Mouse (Mus musculus): ENCODE measurements around the gene Dusp1. TPM values are rescaled to one million over a fixed set of nuclear protein-coding genes. Genes with fewer than 3 reads are reported as not detected.
A peak's percentile ranks its signal among the peaks of the same experiment; 100 is the strongest.

Dusp1 gene
- 34.5 and 35.5 TPM in 2 replicates for polyA plus RNA-seq (2015; fragmentation: Nextera tagmentation; extraction: Ambion mirVana)

DNA sequence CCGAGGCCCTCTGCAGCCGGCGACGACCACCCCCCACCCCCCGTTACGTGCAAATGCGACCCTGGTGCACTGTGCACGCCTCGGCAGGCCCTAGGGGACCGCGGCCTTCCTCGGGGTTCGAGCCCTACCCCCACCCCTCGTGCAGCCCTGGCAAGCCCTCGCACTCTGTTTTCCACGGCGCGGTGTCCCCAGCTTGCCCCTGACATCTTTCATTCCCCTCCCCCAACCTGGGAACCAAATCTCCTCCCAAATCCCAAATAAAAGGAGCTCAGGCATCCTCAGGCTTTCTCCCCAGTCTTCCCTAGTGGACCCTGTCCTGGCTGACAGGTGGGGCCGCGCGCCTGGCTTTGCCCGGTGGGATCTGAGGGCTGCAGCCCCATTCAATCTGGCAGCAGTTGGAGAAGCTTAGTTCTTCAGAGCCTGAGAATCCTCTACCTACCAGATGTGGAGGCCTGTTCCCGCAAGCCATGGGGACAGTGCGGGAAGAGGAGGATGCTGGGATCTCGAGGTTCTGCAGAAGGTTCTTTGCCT lies at the start of gene Dusp1:
Gene Dusp1 (minus strand): TSS at position 478 of the 531 bp plus-strand sequence.
- 1% methylated on average over 25 of the region's 25 CpGs for WGBS
- Histone ChIP-seq H3K36me3 (peaks cover 34% of the 10 kb centered on the region), H3K4me1 (replicated peaks) (peaks cover 38% of the 10 kb centered on the region), H3K9ac (peak within 1 kb of the TSS; percentile 92), H3K9me3 (peaks cover 3% of the 10 kb centered on the region; the same call in 1 of the 2 replicates), H3K4me2 (peak within 1 kb of the TSS; percentile 95), H3K4me3 (peak within 1 kb of the TSS; percentile 88), H3K27me3 (no peaks in the 10 kb centered on the region), H3K27ac (peak within 1 kb of the TSS; percentile 84)
- peak; percentile 87 for ATAC-seq (ENCODE audit: low FRiP score)

GRCm38 (mm10) chr17:26611328-26611727 lies 49.4 kb upstream of the Dusp1 start:
- no peaks in the 10 kb centered on the region for H3K27me3 ChIP-seq
- no peak overlapping the region for H3K9ac ChIP-seq
- no peak overlapping the region for H3K4me3 ChIP-seq
- 0 out of 2 replicates have a peak, but pooled peaks cover 7% of the 10 kb centered on the region for H3K4me1 ChIP-seq (replicated peaks)
- H3K9me3 ChIP-seq: no peaks in the 10 kb centered on the region
- H3K27ac ChIP-seq: no peak overlapping the region
- H3K4me2 ChIP-seq: no peak overlapping the region
- no peak for ATAC-seq (ENCODE audit: low FRiP score)
- 84% methylated on average over 7 of the region's 7 CpGs for whole genome bisulfite sequencing
- H3K36me3 ChIP-seq: peaks cover 74% of the 10 kb centered on the region

DNA sequence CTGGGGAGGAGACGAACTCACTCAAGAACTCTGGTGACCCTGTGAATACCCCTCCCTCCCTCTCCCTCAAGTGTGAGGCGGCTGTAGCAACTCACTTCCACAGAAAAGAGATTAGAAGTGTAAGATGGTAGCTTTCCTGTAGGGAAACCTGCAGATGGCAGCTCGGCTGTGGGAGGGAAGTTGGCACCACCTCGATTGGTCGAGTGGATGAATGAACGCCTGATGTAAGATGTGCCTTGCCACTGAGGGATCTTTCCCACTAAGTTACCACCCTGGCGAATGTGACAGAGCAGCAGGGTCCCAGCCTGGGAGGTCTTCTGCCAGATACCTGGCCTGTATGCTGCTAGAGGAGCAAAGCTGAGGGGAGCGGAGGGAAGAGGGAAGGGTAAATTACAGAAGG lies 47.9 kb upstream of the Dusp1 start:
- no peak for ATAC-seq (ENCODE audit: low FRiP score)
- Histone ChIP-seq H3K9ac (no peak overlapping the region), H3K4me1 (replicated peaks) (0 out of 2 replicates have a peak, but pooled peaks cover 7% of the 10 kb centered on the region), H3K4me3 (no peak overlapping the region), H3K36me3 (peaks cover 71% of the 10 kb centered on the region), H3K4me2 (no peak overlapping the region), H3K9me3 (no peaks in the 10 kb centered on the region), H3K27ac (no peak overlapping the region), H3K27me3 (no peaks in the 10 kb centered on the region)
- WGBS: 87% methylated on average over 8 of the region's 8 CpGs

- no peaks in the 10 kb centered on the region for H3K9me3 ChIP-seq
- H3K4me3 ChIP-seq: no peak overlapping the region
- H3K27ac ChIP-seq: no peak overlapping the region
- ATAC-seq (ENCODE audit: low FRiP score): no peak
- WGBS: 99% methylated on average over 8 of the region's 8 CpGs
- no peak overlapping the region for H3K9ac ChIP-seq
- H3K4me1 ChIP-seq (replicated peaks): 0 out of 2 replicates have a peak, but pooled peaks cover 7% of the 10 kb centered on the region
- H3K27me3 ChIP-seq: no peaks in the 10 kb centered on the region
- H3K36me3 ChIP-seq: peaks cover 64% of the 10 kb centered on the region
- no peak overlapping the region for H3K4me2 ChIP-seq
These were observed 46.9 kb upstream of the Dusp1 start for GRCm38 (mm10) chr17:26608877-26609276.

- no peak overlapping the region for H3K27ac ChIP-seq
- peaks cover 59% of the 10 kb centered on the region for H3K36me3 ChIP-seq
- no peaks in the 10 kb centered on the region for H3K9me3 ChIP-seq
- H3K27me3 ChIP-seq: no peaks in the 10 kb centered on the region
- ATAC-seq (ENCODE audit: low FRiP score): no peak
- H3K4me1 ChIP-seq (replicated peaks): peaks cover 9% of the 10 kb centered on the region
- no peak overlapping the region for H3K9ac ChIP-seq
- H3K4me3 ChIP-seq: no peak overlapping the region
- no peak overlapping the region for H3K4me2 ChIP-seq
- 96% methylated on average over 3 of the region's 3 CpGs for WGBS
These were observed 46.4 kb upstream of the Dusp1 start for GRCm38 (mm10) chr17:26608348-26608747.

- H3K4me2 ChIP-seq: no peak overlapping the region
- H3K4me1 ChIP-seq (replicated peaks): peaks cover 24% of the 10 kb centered on the region
- no peak overlapping the region for H3K4me3 ChIP-seq
- no peak overlapping the region for H3K27ac ChIP-seq
- H3K36me3 ChIP-seq: peaks cover 52% of the 10 kb centered on the region
- H3K9me3 ChIP-seq: no peaks in the 10 kb centered on the region
- H3K27me3 ChIP-seq: no peaks in the 10 kb centered on the region
- ATAC-seq (ENCODE audit: low FRiP score): no peak
- 89% methylated on average over 2 of the region's 2 CpGs for WGBS
- no peak overlapping the region for H3K9ac ChIP-seq
These were observed 44.6 kb upstream of the Dusp1 start for GRCm38 (mm10) chr17:26606516-26606915.

DNA sequence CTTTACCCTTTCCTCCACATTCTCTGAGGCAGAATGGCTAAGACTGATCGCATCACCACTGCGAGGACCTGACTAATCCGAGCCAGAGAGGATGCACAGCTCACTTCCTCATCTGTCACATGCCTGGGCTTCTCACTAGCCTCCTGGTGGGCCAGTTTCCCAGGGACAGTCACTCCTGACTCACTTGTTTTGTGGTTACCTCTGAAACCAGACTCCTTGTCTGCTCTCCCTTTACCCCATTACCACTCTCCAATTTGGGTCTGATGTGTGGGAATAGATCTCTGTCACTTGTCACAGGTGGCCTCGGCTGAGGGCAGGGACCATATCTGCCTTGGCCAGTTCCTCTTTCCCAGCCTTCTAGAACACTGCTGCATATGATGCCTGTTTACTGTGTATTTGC lies 43.7 kb upstream of the Dusp1 start:
- no peaks in the 10 kb centered on the region for H3K27me3 ChIP-seq
- H3K36me3 ChIP-seq: peaks cover 44% of the 10 kb centered on the region
- H3K9ac ChIP-seq: no peak overlapping the region
- no peak for ATAC-seq (ENCODE audit: low FRiP score)
- WGBS: 89% methylated on average over 4 of the region's 4 CpGs
- no peaks in the 10 kb centered on the region for H3K9me3 ChIP-seq
- peaks cover 30% of the 10 kb centered on the region for H3K4me1 ChIP-seq (replicated peaks)
- H3K4me2 ChIP-seq: no peak overlapping the region
- H3K4me3 ChIP-seq: no peak overlapping the region
- H3K27ac ChIP-seq: no peak overlapping the region

DNA sequence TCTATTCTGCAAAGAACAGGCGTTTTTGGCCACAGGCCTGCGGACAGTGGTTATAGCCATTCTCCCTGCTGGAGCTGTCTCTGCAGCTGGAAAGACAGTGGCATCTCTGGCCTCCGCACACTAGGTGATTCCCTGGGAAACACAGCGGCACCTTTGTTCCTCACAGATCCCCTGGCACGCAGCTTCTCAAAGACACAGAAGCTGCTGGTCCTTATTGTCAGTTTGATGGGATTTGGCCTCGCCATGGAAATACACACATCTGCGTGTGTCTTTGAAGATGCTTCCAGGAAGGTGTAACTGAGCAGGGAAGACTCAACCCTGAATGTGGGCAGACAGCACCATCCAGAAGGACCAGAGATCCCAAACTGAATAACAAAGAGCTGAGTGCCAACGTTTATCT lies 41.4 kb upstream of the Dusp1 start:
- Histone ChIP-seq H3K27ac (peak overlapping the region; percentile 79), H3K36me3 (peaks cover 21% of the 10 kb centered on the region), H3K4me2 (no peak overlapping the region), H3K4me1 (replicated peaks) (peaks cover 37% of the 10 kb centered on the region), H3K9ac (peak overlapping the region; percentile 35), H3K27me3 (no peaks in the 10 kb centered on the region), H3K4me3 (no peak overlapping the region), H3K9me3 (no peaks in the 10 kb centered on the region)
- no peak for ATAC-seq (ENCODE audit: low FRiP score)
- 82% methylated on average over 8 of the region's 8 CpGs for WGBS

DNA sequence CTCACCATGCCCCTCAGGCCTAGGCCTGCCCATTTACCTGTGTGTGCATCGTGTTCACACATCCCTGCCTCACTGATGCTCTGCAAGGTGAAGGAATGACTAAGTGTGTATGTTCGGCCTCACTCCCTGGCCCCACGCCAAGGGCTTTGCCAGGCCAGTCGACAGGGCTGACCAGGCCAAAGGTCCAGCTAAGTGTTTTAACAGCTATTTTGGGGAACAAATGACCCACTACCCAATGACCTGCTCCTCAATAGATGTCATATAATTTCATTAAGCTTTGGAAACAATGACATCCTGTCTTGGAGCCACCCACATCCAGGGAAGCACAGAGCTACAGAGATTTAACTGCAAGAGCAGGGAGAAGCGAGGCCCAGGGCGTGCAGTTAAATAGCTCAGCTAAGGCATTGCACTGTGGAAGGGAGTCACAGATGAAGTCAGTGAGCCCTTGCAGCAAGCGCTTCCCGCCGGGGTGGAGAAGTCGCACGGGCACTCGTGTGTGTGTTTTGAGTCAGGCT lies 40.5 kb upstream of the Dusp1 start:
- H3K4me2 ChIP-seq: no peak overlapping the region
- H3K9me3 ChIP-seq: no peaks in the 10 kb centered on the region
- H3K9ac ChIP-seq: peak overlapping the region; percentile 35; the same call in 1 of the 2 replicates
- ATAC-seq (ENCODE audit: low FRiP score): peak; percentile 32; the same call in 1 of the 2 replicates
- H3K4me3 ChIP-seq: no peak overlapping the region
- no peaks in the 10 kb centered on the region for H3K27me3 ChIP-seq
- H3K36me3 ChIP-seq: peaks cover 17% of the 10 kb centered on the region; the same call in 1 of the 2 replicates
- peak overlapping the region; percentile 79 for H3K27ac ChIP-seq
- 75% methylated on average over 12 of the region's 12 CpGs for WGBS
- H3K4me1 ChIP-seq (replicated peaks): peaks cover 37% of the 10 kb centered on the region

GRCm38 (mm10) chr17:26601926-26602325 lies 40.0 kb upstream of the Dusp1 start:
- Histone ChIP-seq H3K36me3 (peaks cover 15% of the 10 kb centered on the region; the same call in 1 of the 2 replicates), H3K27ac (peak overlapping the region; percentile 79), H3K4me2 (no peak overlapping the region), H3K4me1 (replicated peaks) (peaks cover 41% of the 10 kb centered on the region), H3K9me3 (no peaks in the 10 kb centered on the region), H3K27me3 (no peaks in the 10 kb centered on the region), H3K9ac (peak overlapping the region; percentile 43; the same call in 1 of the 2 replicates), H3K4me3 (no peak overlapping the region)
- WGBS: 49% methylated on average over 6 of the region's 6 CpGs
- peak; percentile 46; the same call in 1 of the 2 replicates for ATAC-seq (ENCODE audit: low FRiP score)

DNA sequence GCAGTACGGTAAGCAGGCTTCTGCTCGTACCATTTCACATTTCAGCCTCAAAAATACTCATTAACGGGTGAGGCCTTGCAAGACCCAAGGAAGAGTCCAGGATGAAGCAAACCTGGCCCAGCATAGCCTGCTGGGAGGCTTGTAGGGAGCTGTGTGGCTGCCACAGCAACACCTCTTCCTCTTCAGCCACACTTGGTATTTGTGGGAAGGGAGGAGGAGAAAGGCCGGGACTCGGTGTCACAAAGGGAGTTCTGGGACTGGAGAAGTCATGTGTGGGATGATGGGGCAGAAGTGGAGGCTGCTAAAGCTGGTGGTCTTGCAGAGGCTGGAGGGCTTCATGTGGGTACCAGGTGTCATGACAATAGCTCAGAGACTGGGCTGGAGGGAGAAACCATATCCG lies 39.6 kb upstream of the Dusp1 start:
- Histone ChIP-seq H3K27ac (peak overlapping the region; percentile 79), H3K4me2 (no peak overlapping the region), H3K36me3 (peaks cover 11% of the 10 kb centered on the region; the same call in 1 of the 2 replicates), H3K9ac (peak overlapping the region; percentile 43; the same call in 1 of the 2 replicates), H3K4me1 (replicated peaks) (peaks cover 45% of the 10 kb centered on the region), H3K4me3 (no peak overlapping the region), H3K27me3 (no peaks in the 10 kb centered on the region), H3K9me3 (no peaks in the 10 kb centered on the region)
- ATAC-seq (ENCODE audit: low FRiP score): no peak
- WGBS: 72% methylated on average over 6 of the region's 6 CpGs

GRCm38 (mm10) chr17:26600913-26601447 lies 39.1 kb upstream of the Dusp1 start:
- Histone ChIP-seq H3K27me3 (no peaks in the 10 kb centered on the region), H3K4me3 (no peak overlapping the region), H3K27ac (no peak overlapping the region), H3K4me1 (replicated peaks) (peaks cover 50% of the 10 kb centered on the region), H3K36me3 (peaks cover 11% of the 10 kb centered on the region; the same call in 1 of the 2 replicates), H3K4me2 (no peak overlapping the region), H3K9ac (no peak overlapping the region), H3K9me3 (no peaks in the 10 kb centered on the region)
- WGBS: 76% methylated on average over 17 of the region's 17 CpGs
- no peak for ATAC-seq (ENCODE audit: low FRiP score)

Data from hindbrain, embryonic 13.5 days (tissue).